Mouse (Mus musculus): Measurements from ENCODE around the gene Zfpm1.

The Zfpm1 gene

DNA sequence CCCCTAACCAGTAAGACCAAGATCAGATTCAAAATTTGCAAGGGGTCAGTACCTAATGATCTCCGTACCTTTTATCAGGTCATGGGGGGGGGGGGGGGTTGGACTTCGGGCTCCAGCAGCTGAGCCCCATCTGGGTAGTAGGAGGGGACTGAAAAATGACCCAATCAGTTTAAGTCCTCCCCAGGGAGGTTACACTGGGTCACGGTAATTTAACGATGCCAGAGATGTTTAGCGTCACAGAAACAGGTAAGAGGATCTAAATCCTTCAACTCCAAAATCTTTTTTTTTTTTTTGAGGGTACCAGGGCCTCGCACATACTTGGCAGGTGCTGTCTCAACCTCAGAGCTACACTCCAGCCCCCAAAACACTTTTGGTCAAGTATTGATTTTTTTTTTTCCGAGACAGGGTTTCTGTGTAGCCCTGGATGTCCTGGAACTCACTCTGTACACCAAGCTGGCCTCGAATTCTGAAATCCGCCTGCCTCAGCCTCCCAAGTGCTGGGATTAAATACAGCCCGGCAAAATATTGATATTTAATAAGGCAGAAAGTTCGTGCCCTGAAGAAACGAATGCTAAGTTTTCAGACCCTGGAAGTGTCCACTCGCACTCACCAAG lies 93.9 kb downstream of the Zfpm1 start:
- in situ Hi-C loops (cut with MseI, MboI), result no loop called here

DNA sequence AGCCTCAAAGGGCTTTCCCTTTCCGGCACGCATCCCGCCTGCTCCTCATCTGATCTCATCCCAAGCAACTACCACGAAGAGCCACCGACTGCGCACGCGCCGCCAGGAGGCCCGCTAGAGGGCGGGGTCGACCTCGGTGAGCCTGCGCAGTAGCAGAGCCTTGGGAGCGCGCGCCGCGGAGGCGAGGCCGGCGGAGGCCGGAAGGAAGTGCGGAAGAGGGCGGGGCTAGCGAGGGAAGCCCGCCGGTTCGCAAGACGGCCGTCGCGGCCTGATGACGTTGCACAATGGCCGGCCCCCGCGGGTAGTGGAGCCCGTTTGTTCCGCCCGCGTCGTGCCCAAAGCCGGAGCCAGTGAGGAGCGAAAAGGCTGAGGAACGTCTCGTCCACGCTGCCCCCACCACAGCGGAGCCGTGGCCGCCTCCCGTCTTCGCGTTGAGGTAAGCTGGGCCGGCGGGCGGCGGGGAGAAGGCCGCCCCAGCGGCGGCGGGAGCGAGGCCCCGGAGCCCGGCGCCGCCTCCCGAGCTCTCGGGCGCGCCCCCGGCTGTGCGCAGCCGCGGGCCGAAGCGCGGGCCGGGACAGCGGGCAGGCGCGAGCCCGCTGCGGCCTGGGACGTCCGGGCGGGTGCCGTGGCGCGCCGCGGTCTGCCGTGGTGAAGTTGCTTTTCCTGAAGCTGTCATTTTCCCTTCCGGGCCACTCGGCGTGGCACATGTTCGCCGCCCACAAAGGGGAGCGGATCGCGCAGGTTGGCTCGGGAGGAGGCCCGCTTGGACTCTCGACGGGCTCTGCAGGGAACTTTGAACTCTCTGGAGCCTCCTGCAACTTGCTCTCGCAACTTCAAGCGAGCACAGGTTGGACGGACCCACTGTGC lies 94.7 kb downstream of the Zfpm1 start, which contains the start of gene Zc3h18:
Zc3h18 (plus strand) TSS at position 245 of the 867 bp plus-strand sequence.
- in situ Hi-C loops (cut with MseI, MboI), result no loop called here

DNA sequence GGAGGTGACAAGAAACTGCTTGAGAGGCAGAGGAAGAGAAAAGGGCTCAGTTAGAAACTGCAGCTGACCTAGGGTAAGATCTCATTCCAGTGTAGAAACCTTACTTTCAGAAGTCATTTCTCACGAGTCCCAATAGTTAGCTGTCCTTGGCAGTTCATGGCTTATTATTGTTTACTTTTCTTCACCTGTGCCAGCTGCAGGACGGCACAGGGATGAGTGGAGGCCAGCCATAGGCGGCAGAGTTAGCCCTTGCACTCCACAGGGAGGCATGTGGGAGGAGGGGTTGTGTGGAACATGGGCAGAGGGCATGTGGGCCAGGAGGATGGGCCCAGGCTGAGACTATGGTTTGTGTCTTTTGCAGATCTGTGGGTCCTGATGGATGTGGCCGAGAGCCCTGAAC lies 101.1 kb downstream of the Zfpm1 start:
- in situ Hi-C loops (cut with MseI, MboI), result no loop called here
